13 mouse cellular contexts compared by ENCODE assay signal in genomic region chr1:167801923-167802322, GRCm38 (mm10).
DNase-seq lines count a peak whose midpoint lies in the region; ATAC-seq lines count a peak whose summit lies in the region.
"Had no signal": no experiment of that assay in that cellular context is flagged by ENCODE, and none has a peak within 500 bp of the region (broad histone marks: within the 10 kb centered on the region; RNA-seq: fewer than 3 reads in every experiment).

No protein-coding gene starts in this region.

- H3K27ac ChIP-seq in heart, embryonic 12.5 days (ENCODE audit: poor library complexity, severe bottlenecking), result no peak overlapping the region
- H3K27ac ChIP-seq in forebrain, embryonic 10.5 days, result peak overlapping the region; percentile 91
- peak overlapping the region; percentile 83 for H3K27ac ChIP-seq in hindbrain, embryonic 12.5 days
- H3K27ac ChIP-seq in midbrain, embryonic 14.5 days (replicated peaks; ENCODE audit: low read depth, low read length), result peak overlapping the region; percentile 91
- H3K27ac ChIP-seq: embryonic facial prominence, embryonic 13.5 days had no signal

- no peaks in the 10 kb centered on the region for H3K9me3 ChIP-seq in heart, embryonic 12.5 days (replicated peaks)
- no peaks in the 10 kb centered on the region for H3K9me3 ChIP-seq in forebrain, embryonic 10.5 days
- no peaks in the 10 kb centered on the region for H3K9me3 ChIP-seq in hindbrain, embryonic 12.5 days (replicated peaks)
- H3K9me3 ChIP-seq in midbrain, embryonic 14.5 days (ENCODE audit: control insufficient read depth, low read length), result no peaks in the 10 kb centered on the region
- H3K9me3 ChIP-seq: embryonic facial prominence, embryonic 13.5 days had no signal

- ATAC-seq in heart, embryonic 12.5 days (ENCODE audit: insufficient number of reproducible peaks, low FRiP score), result 0 out of 2 replicates have a peak, but pooled peaks have one; percentile 22
- ATAC-seq in hindbrain, embryonic 12.5 days (ENCODE audit: low FRiP score), result peak; percentile 23; the same call in 1 of the 2 replicates
- no peak; the same call in 1 of the 2 replicates for ATAC-seq in midbrain, embryonic 14.5 days (ENCODE audit: low FRiP score, low TSS enrichment)

- DNase-seq in heart, adult 18-20 months, result no peak
- DNase-seq in forebrain, embryonic 10.5 days (ENCODE audit: extremely low spot score, low spot score), result no peak
- DNase-seq in midbrain, embryonic 14.5 days, result peak; percentile 51
- no peak for DNase-seq in layer of hippocampus, adult 9-10 months (ENCODE audit: low spot score)
- no peak for DNase-seq in spleen, adult 12 weeks (ENCODE audit: low spot score)
- DNase-seq in adrenal gland, adult (ENCODE audit: inconsistent age in 2 of 2, low spot score in 1 of 2), result no peak
- DNase-seq: B cell, adult 2 months; kidney, adult 18-20 months; lung, adult 2 months; thymus, adult 2 months had no signal

- no peak overlapping the region for H3K9ac ChIP-seq in heart, embryonic 12.5 days
- H3K9ac ChIP-seq in hindbrain, embryonic 12.5 days, result no peak overlapping the region
- H3K9ac ChIP-seq in midbrain, embryonic 14.5 days (replicated peaks; ENCODE audit: low read length), result no peak overlapping the region

- no peak overlapping the region for H3K4me2 ChIP-seq in heart, embryonic 12.5 days
- peak overlapping the region; percentile 71 for H3K4me2 ChIP-seq in hindbrain, embryonic 12.5 days (replicated peaks)
- H3K4me2 ChIP-seq in midbrain, embryonic 14.5 days (ENCODE audit: low read length), result peak overlapping the region; percentile 73

- peaks cover 65% of the 10 kb centered on the region for H3K27me3 ChIP-seq in heart, embryonic 12.5 days (replicated peaks)
- H3K27me3 ChIP-seq in forebrain, embryonic 10.5 days (ENCODE audit: poor library complexity, severe bottlenecking), result peaks cover 74% of the 10 kb centered on the region
- H3K27me3 ChIP-seq in hindbrain, embryonic 12.5 days, result peaks cover 30% of the 10 kb centered on the region
- peaks cover 8% of the 10 kb centered on the region; the same call in 1 of the 2 replicates for H3K27me3 ChIP-seq in midbrain, embryonic 14.5 days (ENCODE audit: control insufficient read depth, insufficient read depth, low read length)

- H3K4me3 ChIP-seq in heart, embryonic 12.5 days, result no peak overlapping the region
- no peak overlapping the region for H3K4me3 ChIP-seq in forebrain, embryonic 10.5 days
- no peak overlapping the region for H3K4me3 ChIP-seq in hindbrain, embryonic 12.5 days
- no peak overlapping the region for H3K4me3 ChIP-seq in midbrain, embryonic 14.5 days (replicated peaks; ENCODE audit: low read depth, low read length)

- peaks cover 3% of the 10 kb centered on the region for H3K4me1 ChIP-seq in heart, embryonic 12.5 days (replicated peaks)
- H3K4me1 ChIP-seq in forebrain, embryonic 10.5 days, result peaks cover 70% of the 10 kb centered on the region
- H3K4me1 ChIP-seq in hindbrain, embryonic 12.5 days, result peaks cover 17% of the 10 kb centered on the region
- peaks cover 13% of the 10 kb centered on the region; the same call in 1 of the 2 replicates for H3K4me1 ChIP-seq in midbrain, embryonic 14.5 days (ENCODE audit: control insufficient read depth, insufficient read depth, low read length)

- H3K36me3 ChIP-seq in heart, embryonic 12.5 days, result no peaks in the 10 kb centered on the region
- no peaks in the 10 kb centered on the region for H3K36me3 ChIP-seq in forebrain, embryonic 10.5 days (replicated peaks)
- no peaks in the 10 kb centered on the region for H3K36me3 ChIP-seq in hindbrain, embryonic 12.5 days
- H3K36me3 ChIP-seq in midbrain, embryonic 14.5 days (ENCODE audit: control insufficient read depth, insufficient read depth, low read length), result no peaks in the 10 kb centered on the region
- H3K36me3 ChIP-seq: embryonic facial prominence, embryonic 13.5 days had no signal

- 34% methylated on average over 4 of the region's 4 CpGs for WGBS in heart, embryonic 12.5 days
- WGBS in forebrain, embryonic 10.5 days, result 44% methylated on average over 4 of the region's 4 CpGs
- WGBS in hindbrain, embryonic 12.5 days, result 39% methylated on average over 4 of the region's 4 CpGs
- 34% methylated on average over 4 of the region's 4 CpGs for WGBS in midbrain, embryonic 14.5 days
